8 mouse cellular contexts compared by ENCODE assay signal in the genomic region with DNA sequence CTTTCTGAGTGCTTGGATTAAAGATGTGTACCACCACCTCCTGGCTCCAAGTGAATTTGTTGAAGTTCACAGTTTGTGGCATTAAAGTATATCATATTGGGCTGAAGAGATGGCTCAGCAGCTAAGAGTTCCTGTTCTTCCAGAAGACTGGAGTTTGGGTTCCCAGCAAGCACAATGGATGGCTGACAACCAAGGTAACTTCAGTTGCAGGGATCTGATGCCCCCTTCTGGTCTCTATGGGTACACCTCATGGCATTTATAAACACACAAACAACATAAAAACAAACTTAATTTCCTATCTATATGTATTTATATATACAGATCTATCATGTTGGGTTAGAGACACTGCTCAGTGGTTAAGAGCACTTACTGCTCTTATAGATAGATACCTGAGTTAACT. TPM values are rescaled to one million over a fixed set of nuclear protein-coding genes. Genes with fewer than 3 reads are reported as not detected.
DNase-seq lines count a peak whose midpoint lies in the region; ATAC-seq and TF ChIP-seq lines count a peak whose summit lies in the region.
"Had no signal": no experiment of that assay in that cellular context is flagged by ENCODE, and none has a peak within 500 bp of the region (broad histone marks: within the 10 kb centered on the region; RNA-seq: fewer than 3 reads in every experiment).

No protein-coding gene starts in this region.

- H3K9me3 ChIP-seq in hindbrain, embryonic 12.5 days (replicated peaks) = no peaks in the 10 kb centered on the region

- no peaks in the 10 kb centered on the region for H3K27me3 ChIP-seq in hindbrain, embryonic 12.5 days

- H3K4me1 ChIP-seq in hindbrain, embryonic 12.5 days = peaks cover 18% of the 10 kb centered on the region

- peak; percentile 49 for TF ChIP-seq CTCF in left cerebral cortex, adult 2 months (IDR thresholded peaks at IDR 0.05)

- H3K9ac ChIP-seq in hindbrain, embryonic 12.5 days = no peak overlapping the region

- no peak overlapping the region for H3K4me2 ChIP-seq in hindbrain, embryonic 12.5 days (replicated peaks)

- H3K36me3 ChIP-seq in hindbrain, embryonic 12.5 days = peaks cover 27% of the 10 kb centered on the region

- DNase-seq in left cerebral cortex, adult 2 months (ENCODE audit: extremely low spot score in 1 of 2, low spot score in 2 of 2) = no peak
- DNase-seq in left cerebral cortex, adult 8-10 months (ENCODE audit: low spot score in 2 of 2) = no peak
- DNase-seq in B cell, adult 2 months = peak; percentile 54
- DNase-seq in ES-CJ7 (ENCODE audit: low read depth, low spot score) = peak; percentile 76
- DNase-seq in right cerebral cortex, postnatal 10 days (ENCODE audit: low spot score in 2 of 2) = no peak
- DNase-seq: heart, postnatal 14 days had no signal

- intact Hi-C loops in left cerebral cortex, adult 2 months (cut with DNase I) = loop anchor here (5.0 kb wide), 1 partner anchor 168 kb away; a partner anchor contains a TSS

- H3K27ac ChIP-seq in left cerebral cortex, adult 2 months = no peak overlapping the region
- no peak overlapping the region for H3K27ac ChIP-seq in hindbrain, embryonic 12.5 days

- ATAC-seq in erythroblast, adult 5-6 weeks (replicated peaks; ENCODE audit: low FRiP score, poor library complexity, severe bottlenecking) = 0 out of 2 replicates have a peak, but pooled peaks have one; percentile 44
- ATAC-seq in hindbrain, embryonic 12.5 days (ENCODE audit: low FRiP score) = no peak

- H3K4me3 ChIP-seq in left cerebral cortex, adult 2 months = no peak overlapping the region
- H3K4me3 ChIP-seq in hindbrain, embryonic 12.5 days = no peak overlapping the region

RNA-seq across cellular contexts. Expression of a gene that starts 1.4 kb away (rescaled TPM):
- total RNA-seq in left cerebral cortex, adult 2 months (2021) = 10 to 100 TPM; 45.2 to 51.5 TPM
- total RNA-seq in left cerebral cortex, adult 8-10 months (2022) = 10 to 100 TPM; 47.0 to 55.6 (median 48.1) TPM
- 2.5 and 10.7 TPM in 2 replicates for total RNA-seq in erythroblast, adult 5-6 weeks (2015; ENCODE audit: low replicate concordance)
- 11.7 TPM in 2 replicates for total RNA-seq in erythroblast, adult 5-6 weeks (2017; ENCODE audit: low replicate concordance)
- 43.1 and 46.6 TPM in 2 replicates for polyA plus RNA-seq in hindbrain, embryonic 12.5 days (2016; fragmentation: Nextera tagmentation; extraction: Ambion mirVana)

RNA-seq across cellular contexts. Expression of a gene that starts 9.0 kb away (rescaled TPM):
- total RNA-seq in left cerebral cortex, adult 2 months (2021) = 100 to 1,000 TPM in 1 of 2 experiments, 10 to 100 TPM in 1; 85.8 to 101 TPM
- total RNA-seq in left cerebral cortex, adult 8-10 months (2022) = 100 to 1,000 TPM; 117 to 135 (median 123) TPM
- 15.5 and 20.4 TPM in 2 replicates for total RNA-seq in erythroblast, adult 5-6 weeks (2015; ENCODE audit: low replicate concordance)
- total RNA-seq in erythroblast, adult 5-6 weeks (2017; ENCODE audit: low replicate concordance) = 2.9 and 6.1 TPM in 2 replicates
- 18.7 and 19.9 TPM in 2 replicates for polyA plus RNA-seq in hindbrain, embryonic 12.5 days (2016; fragmentation: Nextera tagmentation; extraction: Ambion mirVana)

Comparison
In these comparisons a context has a peak if more than half of its experiments do, and no peak if none do; other contexts are left out.
1. DNase-seq: peak in B cell, adult 2 months (2 of 2) and ES-CJ7 (single experiment); none in left cerebral cortex, adult 2 months (0 of 2), left cerebral cortex, adult 8-10 months (0 of 2) and right cerebral cortex, postnatal 10 days (0 of 2).
2. RNA of a gene that starts 9.0 kb away (total RNA-seq): 117 to 135 TPM in left cerebral cortex, adult 8-10 months and 85.8 to 101 TPM in left cerebral cortex, adult 2 months; 2.9 to 20.4 TPM in erythroblast, adult 5-6 weeks; every median in the first group is over 4 times any median in the second.